Comparison of ENCODE assay signal across 11 mouse cellular contexts in the genomic region with DNA sequence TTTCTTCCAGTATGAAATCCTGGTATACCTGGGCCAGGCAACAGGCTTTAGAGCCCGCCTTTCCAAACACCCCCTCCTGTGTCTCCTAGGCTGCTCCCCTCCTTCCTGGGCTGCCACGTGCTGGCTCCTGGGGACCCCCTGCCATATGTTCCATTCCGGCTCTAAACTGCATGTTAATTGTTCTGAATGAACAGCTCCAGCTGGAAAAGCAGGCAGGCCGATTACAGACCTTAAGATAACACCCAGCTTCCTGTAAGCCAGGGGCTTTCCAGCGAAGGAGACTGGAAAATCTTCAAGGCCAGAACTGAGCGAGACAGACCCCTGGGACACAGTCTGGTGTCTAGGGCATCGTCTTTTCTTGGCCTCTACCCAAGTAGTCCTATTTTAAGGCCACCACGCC.
DNase-seq lines count a peak whose midpoint lies in the region; ATAC-seq and TF ChIP-seq lines count a peak whose summit lies in the region.
"Had no signal": no experiment of that assay in that cellular context is flagged by ENCODE, and none has a peak within 500 bp of the region (broad histone marks: within the 10 kb centered on the region; RNA-seq: fewer than 3 reads in every experiment).

No protein-coding gene starts in this region.

- H3K4me3 ChIP-seq in lung, embryonic 14.5 days (ENCODE audit: low read depth, low read length): no peak overlapping the region
- H3K4me3 ChIP-seq in lung, adult 2 months (replicated peaks; ENCODE audit: extremely low read depth, low read depth, low read length): no peak overlapping the region
- H3K4me3 ChIP-seq in forebrain, embryonic 11.5 days (ENCODE audit: low read depth, low read length): no peak overlapping the region
- no peak overlapping the region for H3K4me3 ChIP-seq in heart, postnatal 0 days (ENCODE audit: low read depth, low read length)
- no peak overlapping the region for H3K4me3 ChIP-seq in midbrain, embryonic 14.5 days (replicated peaks; ENCODE audit: low read depth, low read length)
- H3K4me3 ChIP-seq: megakaryocyte, embryonic 14.5 days had no signal

- peak; percentile 50 for DNase-seq in lung, embryonic 14.5 days
- no peak for DNase-seq in lung, adult 2 months
- no peak for DNase-seq in forebrain, embryonic 11.5 days (ENCODE audit: low spot score)
- peak; percentile 57 for DNase-seq in heart, postnatal 0 days (ENCODE audit: low spot score)
- peak; percentile 56 for DNase-seq in midbrain, embryonic 14.5 days
- no peak for DNase-seq in layer of hippocampus, adult 9-11 months
- no peak for DNase-seq in liver
- DNase-seq in right cerebral cortex, postnatal 4 days: no peak
- DNase-seq: cerebellum, adult 11-12 months; kidney, adult 2 months had no signal

- no peak overlapping the region; the same call in 1 of the 2 replicates for H3K27ac ChIP-seq in lung, embryonic 14.5 days (ENCODE audit: low read depth)
- H3K27ac ChIP-seq in forebrain, embryonic 11.5 days (ENCODE audit: low read depth, low read length): no peak overlapping the region
- no peak overlapping the region for H3K27ac ChIP-seq in heart, postnatal 0 days (ENCODE audit: low read depth)
- no peak overlapping the region; the same call in 1 of the 2 replicates for H3K27ac ChIP-seq in midbrain, embryonic 14.5 days (replicated peaks; ENCODE audit: low read depth, low read length)

- H3K36me3 ChIP-seq in lung, embryonic 14.5 days (ENCODE audit: insufficient read depth): no peaks in the 10 kb centered on the region
- no peaks in the 10 kb centered on the region for H3K36me3 ChIP-seq in forebrain, embryonic 11.5 days (ENCODE audit: control insufficient read depth, insufficient read depth, low read length)
- no peaks in the 10 kb centered on the region for H3K36me3 ChIP-seq in heart, postnatal 0 days (replicated peaks; ENCODE audit: control insufficient read depth, insufficient read depth, low read length)
- H3K36me3 ChIP-seq in midbrain, embryonic 14.5 days (ENCODE audit: control insufficient read depth, insufficient read depth, low read length): no peaks in the 10 kb centered on the region

- H3K9ac ChIP-seq in lung, embryonic 14.5 days: no peak overlapping the region
- H3K9ac ChIP-seq in forebrain, embryonic 11.5 days (ENCODE audit: low read length): no peak overlapping the region
- H3K9ac ChIP-seq in heart, postnatal 0 days (replicated peaks; ENCODE audit: low read depth, low read length): no peak overlapping the region
- no peak overlapping the region for H3K9ac ChIP-seq in midbrain, embryonic 14.5 days (replicated peaks; ENCODE audit: low read length)

- no peaks in the 10 kb centered on the region for H3K9me3 ChIP-seq in lung, embryonic 14.5 days (ENCODE audit: low read depth, low read length)
- H3K9me3 ChIP-seq in forebrain, embryonic 11.5 days (ENCODE audit: control insufficient read depth, low read length): no peaks in the 10 kb centered on the region
- no peaks in the 10 kb centered on the region for H3K9me3 ChIP-seq in heart, postnatal 0 days (replicated peaks; ENCODE audit: control insufficient read depth, low read length)
- H3K9me3 ChIP-seq in midbrain, embryonic 14.5 days (ENCODE audit: control insufficient read depth, low read length): no peaks in the 10 kb centered on the region
- H3K9me3 ChIP-seq: megakaryocyte, embryonic 14.5 days had no signal

- TF ChIP-seq POLR2A in lung, adult 2 months (IDR thresholded peaks at IDR 0.05; ENCODE audit: borderline replicate concordance, extremely low read depth, low read depth, low read length): no peak

- peaks cover 6% of the 10 kb centered on the region; the same call in 1 of the 2 replicates for H3K4me1 ChIP-seq in lung, embryonic 14.5 days (ENCODE audit: insufficient read depth)
- H3K4me1 ChIP-seq in lung, adult 2 months (ENCODE audit: control insufficient read depth, insufficient read depth, low read length): no peaks in the 10 kb centered on the region
- H3K4me1 ChIP-seq in forebrain, embryonic 11.5 days (replicated peaks; ENCODE audit: control insufficient read depth, insufficient read depth, low read length): peaks cover 7% of the 10 kb centered on the region; the same call in 1 of the 2 replicates
- H3K4me1 ChIP-seq in heart, postnatal 0 days (ENCODE audit: control insufficient read depth, insufficient read depth): peaks cover 6% of the 10 kb centered on the region
- H3K4me1 ChIP-seq in midbrain, embryonic 14.5 days (ENCODE audit: control insufficient read depth, insufficient read depth, low read length): peaks cover 20% of the 10 kb centered on the region
- H3K4me1 ChIP-seq: megakaryocyte, embryonic 14.5 days had no signal

- TF ChIP-seq EP300 in heart, postnatal 0 days (IDR thresholded peaks at IDR 0.05; ENCODE audit: low read depth): peak; percentile 29; the same call in 1 of the 2 replicates

- 18% methylated on average over 8 of the region's 8 CpGs for WGBS in lung, embryonic 14.5 days
- 28% methylated on average over 8 of the region's 8 CpGs for WGBS in lung, adult 2 months
- WGBS in forebrain, embryonic 11.5 days: 38% methylated on average over 8 of the region's 8 CpGs
- 15% methylated on average over 8 of the region's 8 CpGs for WGBS in heart, postnatal 0 days
- WGBS in midbrain, embryonic 14.5 days: 24% methylated on average over 8 of the region's 8 CpGs

- TF ChIP-seq CTCF in lung, embryonic 14.5 days (IDR thresholded peaks at IDR 0.05; ENCODE audit: low read depth): no peak
- TF ChIP-seq CTCF in lung, adult 2 months (IDR thresholded peaks at IDR 0.05; ENCODE audit: insufficient read depth, low read length): no peak
- TF ChIP-seq CTCF in heart, postnatal 0 days (IDR thresholded peaks at IDR 0.05; ENCODE audit: low read depth): no peak

- no peak for ATAC-seq in lung, embryonic 14.5 days (ENCODE audit: insufficient read depth)
- 0 out of 2 replicates have a peak, but pooled peaks have one; percentile 35 for ATAC-seq in forebrain, embryonic 11.5 days (replicated peaks; ENCODE audit: low FRiP score)
- peak; percentile 67 for ATAC-seq in heart, postnatal 0 days (ENCODE audit: insufficient read depth, low read depth)
- no peak for ATAC-seq in midbrain, embryonic 14.5 days (ENCODE audit: low FRiP score, low TSS enrichment)

- H3K27me3 ChIP-seq in lung, embryonic 14.5 days (ENCODE audit: insufficient read depth, low read length): no peaks in the 10 kb centered on the region
- H3K27me3 ChIP-seq in forebrain, embryonic 11.5 days (ENCODE audit: control insufficient read depth, insufficient read depth, low read length): no peaks in the 10 kb centered on the region
- H3K27me3 ChIP-seq in heart, postnatal 0 days (ENCODE audit: control insufficient read depth, insufficient read depth, low read length): no peaks in the 10 kb centered on the region
- H3K27me3 ChIP-seq in midbrain, embryonic 14.5 days (ENCODE audit: control insufficient read depth, insufficient read depth, low read length): no peaks in the 10 kb centered on the region

- H3K4me2 ChIP-seq in lung, embryonic 14.5 days: no peak overlapping the region
- H3K4me2 ChIP-seq in forebrain, embryonic 11.5 days (ENCODE audit: low read depth, low read length, severe bottlenecking): no peak overlapping the region
- H3K4me2 ChIP-seq in heart, postnatal 0 days (ENCODE audit: low read depth, low read length): no peak overlapping the region
- no peak overlapping the region for H3K4me2 ChIP-seq in midbrain, embryonic 14.5 days (ENCODE audit: low read length)

Comparison
In these comparisons a context has a peak if more than half of its experiments do, and no peak if none do; other contexts are left out.
1. DNase-seq: peak in lung, embryonic 14.5 days (single experiment), heart, postnatal 0 days (single experiment) and midbrain, embryonic 14.5 days (single experiment); none in lung, adult 2 months (single experiment), forebrain, embryonic 11.5 days (single experiment), layer of hippocampus, adult 9-11 months (single experiment), liver (single experiment) and right cerebral cortex, postnatal 4 days (single experiment).
2. ATAC-seq: peak in forebrain, embryonic 11.5 days (single experiment) and heart, postnatal 0 days (single experiment); none in lung, embryonic 14.5 days (single experiment) and midbrain, embryonic 14.5 days (single experiment).